Mouse (Mus musculus): ENCODE data around the gene Olfr131. TPM values are rescaled to one million over a fixed set of nuclear protein-coding genes. Genes with fewer than 3 reads are reported as not detected.
"Not testable (repeated sequence)": the region's sequence is repeated elsewhere in the genome, so short reads cannot be mapped to it uniquely, and the experiment has no call there.

Gene Olfr131
- not detected for polyA plus RNA-seq (2017; shearing (Covaris generic))

GRCm38 (mm10) chr17:38088593-38088992 is at the start of gene Olfr131:
Olfr131 (minus strand) TSS chr17:38088693.
- ATAC-seq: no peak

GRCm38 (mm10) chr17:38134426-38134825 is 45.9 kb upstream of the Olfr131 start, which contains the start of gene Olfr132:
Olfr132 (minus strand) TSS chr17:38134526.
- no peak for ATAC-seq

DNA sequence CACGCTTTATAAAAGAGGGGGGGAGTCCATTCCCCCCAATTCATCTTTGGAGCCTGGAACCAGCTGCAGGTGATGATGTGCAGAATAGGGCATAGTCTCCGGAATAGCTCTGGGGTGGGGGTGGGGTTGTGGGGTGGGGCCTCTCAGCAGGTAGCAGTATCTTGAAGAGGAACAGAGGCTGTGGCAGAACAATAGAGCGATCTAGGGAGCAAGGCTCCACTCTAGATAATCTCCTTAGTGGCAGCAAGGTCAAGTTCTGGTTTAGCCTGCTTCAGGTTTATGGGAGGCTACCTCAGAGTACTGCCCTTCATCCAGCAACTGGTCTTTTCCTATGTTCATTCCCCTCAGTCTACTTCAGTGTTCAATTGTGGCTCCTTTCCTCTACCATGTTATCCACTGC is 36.9 kb upstream of the Olfr131 start:
- not testable (repeated sequence) for ATAC-seq

DNA sequence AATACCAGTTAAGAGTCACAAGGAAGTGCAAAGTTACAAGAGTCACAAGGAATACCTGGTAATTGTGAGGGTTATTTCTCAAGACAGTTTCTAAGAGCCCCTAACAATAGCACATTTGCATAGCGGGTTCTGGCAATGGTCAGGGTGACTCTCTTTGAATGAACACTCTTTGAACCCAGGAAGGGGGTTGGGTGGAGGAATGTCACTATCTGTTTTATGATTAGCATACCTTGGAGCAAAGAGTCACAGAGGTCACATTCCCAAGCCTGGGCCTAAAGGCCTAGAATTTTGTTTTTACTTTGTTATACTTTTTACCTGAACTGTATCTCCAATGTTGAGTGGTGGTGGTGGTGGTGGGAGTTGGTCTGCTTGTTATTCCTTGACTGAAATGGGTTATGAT is 35.7 kb upstream of the Olfr131 start:
- not testable (repeated sequence) for ATAC-seq

- no peak for ATAC-seq
These were observed 6.1 kb downstream of the Olfr131 start for GRCm38 (mm10) chr17:38082364-38082763.

DNA sequence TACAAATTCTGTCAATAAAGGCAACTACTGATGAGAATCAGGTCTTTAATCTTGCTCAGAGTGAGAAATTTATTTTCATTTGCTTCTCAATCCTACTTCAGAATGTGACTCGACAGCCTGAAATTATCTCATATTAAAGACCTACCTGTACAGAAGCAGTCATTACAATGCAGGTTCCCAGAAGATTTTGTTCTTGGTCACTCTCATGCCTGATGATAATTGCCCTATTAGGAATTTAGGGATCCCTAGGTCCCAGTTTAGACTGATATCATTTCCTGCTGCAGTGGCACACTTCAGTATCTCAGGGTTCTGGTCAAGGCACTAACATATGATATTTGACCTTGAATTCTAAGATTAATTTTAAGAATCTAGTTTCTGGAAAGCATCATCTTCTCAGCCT is 24.9 kb downstream of the Olfr131 start, which contains the start of gene Olfr130:
Olfr130 (plus strand) TSS at position 301 of the 400 bp plus-strand sequence.
- ATAC-seq: no peak

GRCm38 (mm10) chr17:38059979-38060378 is 28.5 kb downstream of the Olfr131 start, which contains the start of gene Olfr129:
Olfr129 (minus strand) TSS chr17:38060079.
- no peak for ATAC-seq

Other genes starting within 250 kb of the Olfr131 start
- gene Olfr126, start 241.2 kb downstream of the Olfr131 start, polyA plus RNA-seq (2017; shearing (Covaris generic)): not detected
- gene Olfr127, start 188.3 kb downstream of the Olfr131 start, polyA plus RNA-seq (2017; shearing (Covaris generic)): under 1 TPM in 1 of 2 experiments, not detected in 1; 0.11 TPM
- gene Olfr128, start 168.1 kb downstream of the Olfr131 start, polyA plus RNA-seq (2017; shearing (Covaris generic)): not detected
- not detected for gene Olfr761, start 135.6 kb downstream of the Olfr131 start, polyA plus RNA-seq (2017; shearing (Covaris generic))
- gene Olfr129, start 28.6 kb downstream of the Olfr131 start, polyA plus RNA-seq (2017; shearing (Covaris generic)): not detected
- gene Olfr130, start 24.8 kb downstream of the Olfr131 start, polyA plus RNA-seq (2017; shearing (Covaris generic)): not detected
- not detected for gene Olfr132, start 45.8 kb upstream of the Olfr131 start, polyA plus RNA-seq (2017; shearing (Covaris generic))
- not detected for gene Olfr133, start 56.6 kb upstream of the Olfr131 start, polyA plus RNA-seq (2017; shearing (Covaris generic))
- gene Olfr134, start 82.7 kb upstream of the Olfr131 start, polyA plus RNA-seq (2017; shearing (Covaris generic)): not detected
- gene Olfr135, start 115.6 kb upstream of the Olfr131 start, polyA plus RNA-seq (2017; shearing (Covaris generic)): not detected
- not detected for gene Olfr138, start 172.3 kb upstream of the Olfr131 start, polyA plus RNA-seq (2017; shearing (Covaris generic))
- gene Olfr137, start 218.9 kb upstream of the Olfr131 start, polyA plus RNA-seq (2017; shearing (Covaris generic)): not detected
- not detected for gene Olfr136, start 241.1 kb upstream of the Olfr131 start, polyA plus RNA-seq (2017; shearing (Covaris generic))